Mouse (Mus musculus): ENCODE measurements around the gene Ftl1.
"Not testable (repeated sequence)": the region's sequence is repeated elsewhere in the genome, so short reads cannot be mapped to it uniquely, and the experiment has no call there.

Ftl1 gene

GRCm38 (mm10) chr7:45459564-45460140, at the start of gene Ftl1:
Ftl1 (minus strand) TSS chr7:45459884.
- DNase-seq (ENCODE audit: low read depth, low spot score) = peak; percentile 92

DNA sequence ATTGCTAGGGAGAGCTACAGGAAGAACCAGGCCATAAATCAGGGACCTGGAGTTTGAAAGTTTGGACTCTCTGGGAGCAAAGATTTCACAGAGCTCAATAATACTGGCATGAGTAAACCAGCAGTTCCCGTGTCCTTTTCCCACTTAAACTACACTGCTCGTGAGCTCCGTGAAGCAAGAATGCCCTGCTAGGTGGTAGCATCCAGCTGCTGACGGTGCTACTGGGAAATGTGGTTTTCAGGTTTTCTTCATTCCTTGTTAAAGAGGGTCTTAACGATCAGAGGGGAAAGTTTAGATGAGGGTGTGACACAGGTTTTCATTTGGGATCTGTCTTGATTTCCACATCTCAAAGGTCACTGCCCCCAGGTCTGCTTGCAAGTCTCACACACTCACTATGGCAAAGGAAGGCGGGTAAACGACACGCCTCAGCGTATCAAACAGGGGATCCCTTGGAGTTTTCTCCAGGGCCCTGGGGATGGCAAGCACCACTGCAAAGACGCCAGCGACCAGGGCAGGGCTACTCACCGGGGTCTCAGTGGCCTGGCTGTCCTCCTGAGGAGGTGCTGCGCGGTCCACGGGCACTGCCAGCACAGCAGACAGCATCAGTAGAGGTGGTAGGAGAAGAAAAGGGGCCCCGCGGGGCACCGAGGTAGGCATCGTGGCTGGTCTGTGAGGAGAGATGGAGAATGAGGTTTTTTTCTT, 49.6 kb upstream of the Ftl1 start:
- no peak for DNase-seq (ENCODE audit: low read depth, low spot score)

GRCm38 (mm10) chr7:45508561-45508960, 48.9 kb upstream of the Ftl1 start:
- DNase-seq (ENCODE audit: low read depth, low spot score) = no peak

DNA sequence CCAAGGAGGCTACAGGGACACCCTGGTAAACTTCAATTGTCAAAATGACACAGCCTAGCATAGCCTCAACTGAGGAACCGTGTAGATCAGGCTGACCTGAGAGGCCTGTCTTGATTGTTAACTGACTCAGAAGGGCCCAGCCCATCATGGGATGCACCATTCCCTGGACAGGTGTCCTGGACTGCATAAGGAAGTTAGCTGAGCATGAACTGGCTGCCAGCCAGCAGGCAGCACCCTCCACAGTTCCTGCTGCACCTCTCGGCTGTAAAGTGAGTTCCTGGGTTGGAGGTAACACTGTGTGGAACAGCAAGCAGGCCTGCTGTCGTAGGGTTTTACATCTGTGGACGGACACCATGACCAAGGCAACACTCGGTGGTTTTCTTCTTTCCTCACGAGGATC, 47.9 kb upstream of the Ftl1 start:
- DNase-seq (ENCODE audit: low read depth, low spot score) = no peak

DNA sequence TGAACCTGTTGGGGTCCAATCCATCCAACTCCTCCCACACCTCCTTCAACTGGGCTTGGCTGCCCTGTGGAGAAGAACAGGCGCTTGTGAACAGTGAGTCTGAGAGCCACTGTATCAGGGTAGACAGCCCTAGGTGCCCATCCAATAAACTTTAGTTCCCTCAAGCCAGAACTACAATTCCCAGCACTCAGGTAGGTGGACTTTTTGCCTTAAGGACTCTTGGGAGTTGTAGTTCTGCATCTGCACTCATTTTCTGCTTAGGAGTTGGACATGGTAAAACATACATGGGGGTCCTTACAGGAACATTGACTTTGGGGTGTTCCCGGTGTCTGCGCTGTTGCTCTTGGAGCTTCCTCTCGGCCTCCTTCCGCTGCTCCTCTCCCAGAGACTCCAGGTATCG, 38.7 kb upstream of the Ftl1 start:
- no peak for DNase-seq (ENCODE audit: low read depth, low spot score)

- DNase-seq (ENCODE audit: low read depth, low spot score) = no peak
Measured at GRCm38 (mm10) chr7:45494548-45494947, 34.9 kb upstream of the Ftl1 start.

GRCm38 (mm10) chr7:45492951-45493350, 33.3 kb upstream of the Ftl1 start:
- DNase-seq (ENCODE audit: low read depth, low spot score) = no peak

- no peak for DNase-seq (ENCODE audit: low read depth, low spot score)
Measured at GRCm38 (mm10) chr7:45492225-45492844, 32.7 kb upstream of the Ftl1 start.

GRCm38 (mm10) chr7:45491264-45491663, 31.6 kb upstream of the Ftl1 start:
- no peak for DNase-seq (ENCODE audit: low read depth, low spot score)

- no peak for DNase-seq (ENCODE audit: low read depth, low spot score)
Measured at GRCm38 (mm10) chr7:45490822-45491221, 31.1 kb upstream of the Ftl1 start.

GRCm38 (mm10) chr7:45489578-45489977, 29.9 kb upstream of the Ftl1 start:
- no peak for DNase-seq (ENCODE audit: low read depth, low spot score)

DNA sequence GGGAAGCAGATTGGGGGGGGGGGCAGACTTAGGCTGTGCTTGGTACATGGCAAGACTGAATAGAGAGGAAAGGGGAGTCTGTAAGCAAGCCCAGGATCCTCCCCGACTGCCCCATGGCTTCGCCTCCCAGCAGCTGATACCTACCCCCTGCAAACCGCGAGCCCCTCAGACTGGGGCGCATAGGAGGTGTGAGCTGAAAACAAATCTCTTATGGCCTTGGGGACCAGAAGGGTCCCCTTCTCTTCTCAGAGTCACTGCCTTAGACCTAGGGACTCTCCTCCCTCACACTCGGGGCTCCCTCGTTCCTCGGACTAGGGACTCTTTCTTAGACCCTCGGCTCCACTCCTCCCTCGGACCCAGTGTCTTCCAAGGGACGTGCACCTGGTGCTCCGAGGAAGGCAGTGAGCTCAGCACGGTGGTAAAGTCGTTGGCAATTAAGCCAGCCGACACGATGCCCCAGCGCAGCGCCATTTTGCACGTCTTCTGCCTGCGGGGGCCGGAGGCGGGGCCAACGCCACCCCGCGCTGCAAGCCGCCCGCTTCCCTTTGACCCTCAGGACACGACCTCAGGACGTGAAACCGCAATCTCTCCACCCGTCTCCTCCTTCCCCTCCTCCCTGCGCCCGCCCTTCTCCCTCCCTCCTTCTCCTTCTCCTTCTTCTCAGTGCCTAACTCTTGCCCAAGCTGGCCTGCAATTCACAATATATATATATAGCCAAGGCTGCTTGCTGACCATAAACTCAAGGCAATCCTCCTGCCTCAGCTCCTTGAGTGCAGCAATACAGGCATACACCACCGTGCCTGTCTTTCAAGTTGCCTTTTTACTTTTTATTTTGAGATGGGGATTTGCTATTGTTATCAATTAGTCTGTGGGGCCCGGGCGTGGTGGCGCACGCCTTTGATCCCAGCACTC, 28.9 kb upstream of the Ftl1 start, which contains the start of gene Dhdh:
Gene Dhdh (minus strand): TSS at position 513 of the 912 bp plus-strand sequence.
- DNase-seq (ENCODE audit: low read depth, low spot score) = no peak

DNA sequence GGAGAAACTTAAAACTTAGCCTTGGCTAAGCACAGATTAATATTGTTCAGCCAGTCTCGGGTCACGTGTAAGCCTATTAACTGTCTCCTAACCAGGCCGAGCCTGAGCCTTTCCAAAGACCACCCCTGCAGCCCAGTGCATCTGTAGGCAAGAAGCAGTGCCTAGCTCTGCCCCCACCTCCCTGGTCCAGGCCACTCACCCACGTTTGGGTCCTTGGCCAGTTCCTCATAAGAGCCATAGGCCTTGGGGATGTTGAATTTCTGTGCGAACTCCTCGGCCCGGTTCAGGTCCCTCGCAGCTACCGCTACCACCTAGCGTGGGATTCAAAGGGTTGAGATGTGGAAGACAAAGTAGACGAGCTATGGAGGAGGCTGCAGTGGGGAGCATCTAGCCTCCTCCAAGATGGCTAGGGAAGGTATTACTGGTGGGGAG, 28.2 kb upstream of the Ftl1 start:
- no peak for DNase-seq (ENCODE audit: low read depth, low spot score)

- no peak for DNase-seq (ENCODE audit: low read depth, low spot score)
Measured at GRCm38 (mm10) chr7:45486761-45487415, 27.2 kb upstream of the Ftl1 start, which contains the start of gene Gm45808. Gm45808 (minus strand) TSS chr7:45486811.

DNA sequence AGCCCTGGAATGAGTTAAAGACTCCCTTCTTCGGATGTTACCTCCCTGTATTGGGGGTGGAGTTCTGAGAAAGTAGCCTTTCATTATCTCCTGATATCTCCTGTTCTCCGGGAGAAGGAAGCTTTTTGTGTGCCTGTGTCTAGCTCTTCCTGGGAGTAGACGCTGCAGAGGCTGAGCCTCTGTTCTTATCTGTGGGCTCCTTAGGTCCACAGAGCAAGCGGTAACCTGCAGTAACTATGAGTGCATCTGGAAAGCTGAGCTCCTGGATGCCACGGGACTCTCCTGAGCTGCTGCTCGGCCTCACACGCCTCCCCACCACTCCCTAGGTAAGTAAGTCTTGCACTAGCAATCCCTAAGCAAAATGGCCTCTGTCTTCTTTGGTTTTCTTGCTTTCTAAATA, 26.5 kb upstream of the Ftl1 start:
- DNase-seq (ENCODE audit: low read depth, low spot score) = no peak

GRCm38 (mm10) chr7:45484985-45485384, 25.3 kb upstream of the Ftl1 start:
- DNase-seq (ENCODE audit: low read depth, low spot score) = not testable (repeated sequence)

DNA sequence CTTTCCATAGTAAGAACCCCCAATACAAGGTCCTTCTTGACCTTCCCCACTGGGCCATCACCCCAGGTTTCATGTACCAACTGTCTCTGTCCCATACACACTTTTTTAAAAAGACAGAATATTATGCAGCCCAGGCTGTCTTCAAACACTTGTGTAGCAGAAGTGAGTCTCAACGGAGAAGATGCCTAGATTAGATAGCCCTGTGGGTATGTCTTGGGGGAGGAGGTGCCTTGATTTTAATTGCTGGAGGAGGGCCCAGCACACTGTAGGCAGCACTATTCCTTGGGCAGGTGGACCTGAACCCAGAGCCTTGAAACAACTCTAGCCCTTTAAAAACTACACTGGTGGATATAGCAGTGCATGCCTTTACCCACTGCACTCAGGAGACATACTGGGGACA, 22.5 kb upstream of the Ftl1 start:
- no peak for DNase-seq (ENCODE audit: low read depth, low spot score)

DNA sequence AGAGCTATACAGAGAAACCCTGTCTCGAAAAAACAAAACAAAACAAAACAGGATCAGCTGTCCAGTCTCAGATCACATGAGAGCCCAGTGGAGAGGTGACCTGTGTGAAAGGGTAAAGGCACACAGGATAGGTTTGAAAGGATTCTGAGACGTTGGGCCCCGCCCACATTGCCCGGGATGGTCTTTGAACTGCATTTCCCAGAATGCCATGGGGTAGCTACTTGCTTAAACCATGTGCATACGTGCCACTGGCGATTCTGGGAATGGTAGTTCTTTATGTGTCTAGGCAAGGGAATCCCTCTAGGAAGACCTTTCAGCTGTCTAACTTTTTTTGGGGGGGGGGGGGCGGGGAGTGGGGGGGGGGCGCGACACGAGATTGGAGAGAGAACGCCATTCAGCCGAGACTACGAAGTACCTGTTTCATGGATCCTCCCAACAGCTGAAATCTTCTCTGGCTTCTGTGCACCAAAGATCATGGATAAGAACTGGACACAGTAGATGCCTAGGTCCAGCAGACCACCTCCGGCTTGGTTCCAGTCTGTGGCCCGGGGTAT, 21.8 kb upstream of the Ftl1 start, which contains the start of gene Tulp2:
Gene Tulp2 (plus strand): TSS at position 504 of the 554 bp plus-strand sequence.
- DNase-seq (ENCODE audit: low read depth, low spot score) = no peak

GRCm38 (mm10) chr7:45480310-45480709, 20.6 kb upstream of the Ftl1 start:
- DNase-seq (ENCODE audit: low read depth, low spot score) = not testable (repeated sequence)

- DNase-seq (ENCODE audit: low read depth, low spot score) = no peak
Measured at GRCm38 (mm10) chr7:45478774-45479173, 19.1 kb upstream of the Ftl1 start.

DNA sequence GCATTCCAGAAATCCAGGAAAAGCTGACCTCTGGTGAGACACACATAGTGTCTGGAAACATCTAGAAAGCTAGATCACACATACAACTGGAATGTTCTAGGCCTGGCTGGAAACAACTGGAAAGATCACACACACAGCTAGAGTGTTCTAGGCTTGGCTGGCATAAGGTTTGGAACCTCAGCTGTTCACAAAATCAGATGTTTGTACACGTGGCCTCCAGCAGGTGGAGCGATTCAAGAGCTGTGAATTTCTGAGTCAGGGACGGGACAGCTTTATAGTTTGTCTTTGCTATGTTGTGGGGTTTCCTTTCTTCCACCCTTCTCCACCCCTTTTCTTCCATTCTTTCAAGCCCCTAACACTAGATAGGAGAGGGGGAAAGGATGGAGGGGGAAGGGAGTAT, 17.3 kb upstream of the Ftl1 start:
- no peak for DNase-seq (ENCODE audit: low read depth, low spot score)

All from WW6 (cell line).